Mouse (Mus musculus) left cerebral cortex, postnatal 25 days (tissue): ENCODE results near the gene Limk1. TPM values are rescaled to one million over a fixed set of nuclear protein-coding genes. Genes with fewer than 3 reads are reported as not detected.

ENCODE experiments used
- DNase-seq, 2 experiments: peaks; one replicate each; pipeline ENCODE4 v3.0.0; 2022; ENCODE audit warnings: low spot score in 2 of 2, mixed read lengths in 1 of 2
- intact Hi-C: fragments of 180-260 bp; cut with DNase I; formaldehyde crosslinking; loops from one replicate; pipeline ENCODE4 v1.15.1; 2025
- total RNA-seq, 2 experiments: library from RNA; stranded (reverse); gene quantifications; 2 replicates each; pipeline ENCODE4 v1.2.3; 2021

The Limk1 gene
- total RNA-seq, 2 experiments from 2014 or later: 58.7 to 60.1 TPM

DNA sequence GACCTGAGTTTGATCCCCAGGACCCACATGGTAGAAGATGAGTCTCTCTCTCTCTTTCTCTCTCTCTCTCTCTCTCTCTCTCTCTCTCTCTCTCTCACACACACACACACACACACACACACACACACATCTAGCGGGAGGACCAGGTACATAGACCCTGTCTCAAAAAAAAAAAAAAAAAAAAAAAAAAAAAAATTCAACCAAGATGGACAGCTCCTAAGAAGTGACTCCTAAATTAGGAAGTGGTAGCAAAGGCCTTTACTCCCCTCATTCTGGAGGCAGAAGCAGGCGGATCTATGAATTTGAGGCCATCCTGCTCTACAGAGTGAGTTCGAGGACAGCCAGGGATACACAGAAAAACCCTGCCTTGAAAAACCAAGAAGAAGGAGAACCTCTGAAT is 48.0 kb downstream of the Limk1 start:
- intact Hi-C loops: no loop called here
- no peak for DNase-seq

DNA sequence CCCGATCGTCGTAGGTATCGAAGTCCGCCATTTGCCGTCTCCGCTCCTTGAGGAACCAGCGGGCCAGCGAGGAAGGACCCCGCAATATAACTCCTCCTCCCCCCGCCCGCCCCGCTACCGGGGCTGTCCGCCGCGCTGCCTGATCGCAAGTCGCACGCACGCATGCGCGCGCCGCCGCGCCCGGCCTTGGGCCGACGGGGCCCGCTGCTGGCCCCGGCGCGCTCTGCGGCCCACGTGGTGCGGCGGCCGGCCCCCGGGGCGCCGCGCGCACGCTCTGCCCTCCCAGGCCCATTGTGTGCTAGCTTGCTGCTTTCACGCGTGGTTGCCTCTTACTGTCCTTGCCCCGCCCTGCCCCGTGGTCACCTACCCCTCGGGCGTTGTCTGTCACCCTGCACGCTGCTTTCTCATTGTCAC is 49.1 kb downstream of the Limk1 start, which contains the start of gene Eif4h:
TSS of gene Eif4h (minus strand) at position 222 of the 414 bp plus-strand sequence.
- intact Hi-C loops: no loop called here
- DNase-seq: peak; percentile 97

DNA sequence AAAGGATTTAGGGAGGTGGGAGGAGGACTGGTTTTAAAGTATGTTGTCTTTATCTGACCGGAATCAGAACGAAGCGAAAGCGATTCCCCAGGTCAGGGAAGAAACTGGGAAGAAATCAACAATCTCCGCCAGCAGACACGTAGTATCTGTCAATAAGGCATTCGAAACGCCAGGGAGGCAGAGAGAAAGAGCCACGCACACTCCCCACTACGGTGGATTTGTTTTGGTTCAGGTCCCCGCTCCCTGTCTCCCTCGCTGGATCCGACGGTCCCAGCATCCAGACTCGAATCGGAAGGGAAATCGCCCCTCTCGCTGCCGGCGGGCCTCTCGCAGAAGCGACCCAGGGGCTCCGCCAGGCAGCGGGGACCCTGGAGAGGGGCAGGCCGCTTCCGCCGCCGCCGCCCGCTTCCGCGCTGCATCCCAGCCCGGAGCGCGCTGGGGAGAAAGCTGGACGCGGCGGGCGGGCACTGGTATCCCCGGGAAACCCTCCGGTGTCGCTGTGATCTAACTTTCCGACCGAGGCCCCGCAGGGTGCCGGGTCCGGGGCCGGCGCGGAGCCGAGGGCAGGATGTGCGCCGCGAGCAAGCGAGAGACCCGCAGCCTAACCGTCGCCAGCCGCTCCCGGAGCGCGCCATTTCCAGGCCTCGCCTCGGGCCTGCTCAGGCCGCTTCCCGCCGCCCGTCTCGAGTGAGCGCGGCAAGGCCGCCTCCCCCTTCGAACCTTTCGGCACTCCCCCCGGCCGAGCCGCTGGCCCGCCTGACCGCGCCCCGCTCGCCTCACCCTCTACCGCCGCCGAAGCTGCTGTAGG is 49.7 kb downstream of the Limk1 start:
- no peak for DNase-seq
- intact Hi-C loops: loop anchor here (1.0 kb wide), 1 partner anchor 50 kb away; the partner anchor contains the start of gene Limk1

DNA sequence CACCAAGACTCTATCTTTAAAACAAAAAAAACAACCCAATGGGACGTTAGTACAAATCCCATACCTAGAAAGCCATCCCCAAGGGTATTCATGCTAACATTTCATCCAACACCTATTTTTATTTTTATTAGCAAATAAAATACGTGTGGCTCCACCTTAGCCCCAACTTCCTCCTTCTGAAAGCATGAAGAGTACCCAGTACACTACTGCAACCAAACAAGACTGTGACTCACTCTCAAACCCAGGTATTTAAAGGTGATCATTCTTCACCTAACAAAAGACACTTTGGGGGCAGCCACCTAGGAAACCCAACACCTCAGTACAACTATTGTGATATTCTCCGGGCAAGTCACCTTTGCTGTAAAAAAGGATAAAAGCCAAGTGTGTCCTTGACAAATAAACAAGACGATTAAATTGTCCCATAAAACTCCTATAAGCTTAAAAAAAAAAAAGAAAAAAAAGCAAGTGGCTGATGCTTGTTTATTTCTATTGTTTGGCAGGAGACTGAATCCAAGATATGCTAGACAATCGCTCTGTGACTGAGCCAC is 50.5 kb downstream of the Limk1 start:
- DNase-seq: no peak
- intact Hi-C loops: loop anchor here (1.0 kb wide), 1 partner anchor 50 kb away; the partner anchor contains the start of gene Limk1

DNA sequence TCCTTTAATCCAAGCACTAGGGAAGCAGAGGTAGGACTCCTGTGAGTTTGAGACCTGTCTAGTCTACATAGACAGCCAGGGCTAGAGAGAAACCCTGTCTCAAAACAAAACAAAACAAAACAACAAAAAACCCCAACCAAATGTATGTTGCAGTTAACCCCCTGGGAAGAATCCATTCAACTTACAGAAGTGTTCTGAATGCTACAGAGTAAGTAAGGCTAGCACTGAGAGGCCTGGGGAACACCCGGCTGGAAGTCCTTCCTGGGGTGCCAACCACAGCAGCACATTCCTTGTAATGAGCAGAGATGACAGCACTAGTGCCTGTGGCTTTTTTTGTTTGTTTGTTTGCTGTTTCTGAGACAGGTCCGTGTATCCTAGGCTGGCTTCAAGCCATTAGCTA is 55.6 kb downstream of the Limk1 start:
- no peak for DNase-seq
- intact Hi-C loops: no loop called here

DNA sequence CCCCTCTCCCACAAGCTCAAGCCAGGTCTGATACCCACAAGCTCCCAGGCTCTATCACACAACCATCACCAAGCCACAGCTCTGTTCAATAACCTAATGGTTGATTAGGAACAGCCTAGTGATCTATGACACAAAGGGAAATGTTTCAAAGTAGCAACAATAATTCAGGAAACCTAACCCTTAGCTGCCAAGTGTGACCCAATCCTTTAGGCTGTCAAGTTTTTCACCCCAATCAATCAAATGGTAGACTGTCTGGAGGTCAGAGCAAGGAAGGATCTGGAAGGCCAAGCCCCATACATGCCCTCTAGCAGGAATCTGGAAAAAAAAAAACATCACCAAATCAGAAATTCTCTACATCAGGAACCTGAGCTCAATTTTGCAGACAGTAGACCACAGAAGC is 57.6 kb downstream of the Limk1 start:
- intact Hi-C loops: no loop called here
- no peak for DNase-seq

DNA sequence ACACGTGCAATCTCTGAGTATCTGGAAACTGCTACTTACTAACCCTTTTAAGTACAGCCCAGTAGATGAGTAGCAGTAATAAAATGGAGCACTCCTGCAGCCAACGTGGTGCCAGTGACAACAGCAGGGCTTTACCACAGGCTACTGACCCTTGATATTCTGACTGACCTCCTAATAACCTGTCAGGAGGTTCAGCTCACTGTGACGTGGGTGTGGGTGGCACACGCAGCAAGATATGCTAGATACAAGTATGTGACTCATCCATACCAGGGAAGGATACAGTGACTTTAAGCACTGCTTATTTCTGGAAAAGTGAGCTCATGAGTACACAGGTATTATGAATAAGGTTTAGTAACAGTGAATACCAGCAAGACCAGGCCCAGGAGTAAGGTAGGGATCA is 58.9 kb downstream of the Limk1 start:
- no peak for DNase-seq
- intact Hi-C loops: no loop called here

DNA sequence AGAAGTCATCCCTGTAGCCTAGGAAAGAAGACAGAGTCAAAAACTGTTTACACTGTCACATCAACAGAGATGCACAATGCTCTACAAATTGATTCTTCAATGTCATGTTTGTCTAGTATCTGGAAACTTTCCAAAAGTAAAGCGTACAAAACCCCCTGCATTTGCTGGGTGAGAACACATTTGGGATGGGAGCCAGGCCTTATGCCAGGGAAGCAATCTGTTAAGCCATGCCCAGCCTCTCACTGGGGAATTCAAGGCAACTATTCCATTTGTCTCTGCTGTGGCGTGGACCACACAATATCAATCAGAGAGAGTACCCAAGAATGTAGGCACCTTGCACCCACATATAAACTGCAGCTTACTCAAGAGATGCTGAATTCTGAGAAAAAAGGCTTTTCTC is 66.3 kb downstream of the Limk1 start:
- intact Hi-C loops: no loop called here

DNA sequence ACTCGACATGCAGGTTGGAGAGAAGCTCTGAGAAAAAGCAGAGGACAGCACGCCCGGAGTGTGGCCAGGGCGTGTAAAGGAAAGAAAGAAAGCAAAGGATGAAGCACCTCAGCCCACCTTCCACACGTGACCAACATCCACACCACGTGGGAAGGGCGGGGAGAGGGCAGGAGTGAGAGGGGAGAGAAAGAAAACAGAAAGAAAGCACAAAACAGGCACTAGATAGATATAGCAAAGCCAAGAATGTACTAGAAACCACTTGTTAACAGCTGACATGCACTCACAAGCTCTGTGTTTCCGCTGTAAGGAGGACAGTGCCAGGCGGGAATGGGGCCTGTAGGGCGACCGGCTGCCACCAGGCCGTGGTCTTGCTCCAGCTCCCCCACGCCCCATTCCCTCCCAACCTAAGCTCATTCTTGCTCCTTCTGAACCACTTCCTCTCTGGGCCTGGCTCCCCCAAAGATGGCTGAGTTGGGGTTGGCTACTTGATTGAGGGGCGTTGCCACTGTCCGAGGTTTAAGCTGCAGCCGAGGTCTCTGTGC is 67.2 kb downstream of the Limk1 start:
- intact Hi-C loops: no loop called here
- no peak for DNase-seq

More for the DNA sequence above, 66.3 kb downstream of the Limk1 start:
- DNase-seq: peak; percentile 36 to 48

DNA sequence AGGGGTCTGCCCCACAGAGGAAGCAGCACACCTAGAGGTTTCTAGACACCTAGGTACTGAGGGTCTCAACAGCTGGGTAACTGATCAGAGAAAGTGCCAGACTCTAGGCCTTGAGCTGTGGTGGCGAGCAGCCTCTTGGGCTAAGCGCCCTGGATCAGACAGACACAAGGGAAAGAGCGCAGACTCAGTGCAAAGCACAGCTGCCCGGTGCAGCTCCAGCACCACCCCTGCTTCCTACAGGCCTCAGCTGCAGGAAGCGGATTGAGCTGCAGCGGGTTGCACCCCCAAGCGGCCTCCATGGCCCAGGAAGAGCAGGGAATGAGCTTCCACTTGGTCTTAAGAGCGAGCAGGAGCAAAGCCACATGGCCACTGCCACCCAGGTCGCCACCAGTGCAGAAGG is 67.9 kb downstream of the Limk1 start:
- no peak for DNase-seq

DNA sequence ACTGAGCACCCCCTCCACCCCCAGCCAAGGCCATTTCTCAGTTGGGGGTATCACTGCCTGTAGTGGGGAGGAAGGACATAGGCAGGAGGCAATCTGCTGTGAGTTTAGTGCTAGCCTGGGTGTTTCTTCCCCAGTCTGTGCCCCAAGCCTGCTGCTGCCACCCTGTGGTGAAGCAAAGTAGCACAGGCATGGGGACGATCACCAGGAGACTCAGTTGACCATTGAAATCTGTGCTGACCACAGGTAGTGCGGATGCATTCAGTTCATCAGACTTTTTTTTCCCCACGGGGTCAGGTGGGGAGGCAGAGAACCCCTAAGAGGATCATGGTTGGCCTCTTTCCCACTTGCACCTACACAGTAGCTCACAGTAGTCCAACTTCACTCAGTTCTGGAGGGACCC is 71.3 kb downstream of the Limk1 start:
- peak; percentile 60 to 63 for DNase-seq
- intact Hi-C loops: no loop called here

More for the DNA sequence above, 67.9 kb downstream of the Limk1 start:
- intact Hi-C loops: no loop called here

DNA sequence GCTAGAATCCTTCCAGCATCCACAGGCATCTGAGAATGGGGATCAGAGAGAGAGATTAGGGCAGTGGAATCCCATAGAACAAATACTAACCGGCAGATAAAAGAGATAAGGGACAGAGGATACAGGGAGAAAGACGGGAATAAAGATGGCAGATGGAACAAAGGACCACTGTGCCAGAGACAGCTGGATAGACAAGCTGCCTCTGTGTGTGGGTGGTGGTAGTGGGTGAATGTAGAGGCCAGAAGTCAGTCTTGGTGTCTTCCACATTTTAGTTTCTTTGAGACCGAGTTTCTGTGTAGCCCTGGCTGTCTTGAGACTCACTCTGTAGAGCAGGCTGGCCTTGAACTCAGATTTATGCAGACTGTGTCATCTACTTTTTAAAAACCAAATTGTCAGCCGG is 72.6 kb downstream of the Limk1 start:
- DNase-seq: no peak
- intact Hi-C loops: no loop called here

DNA sequence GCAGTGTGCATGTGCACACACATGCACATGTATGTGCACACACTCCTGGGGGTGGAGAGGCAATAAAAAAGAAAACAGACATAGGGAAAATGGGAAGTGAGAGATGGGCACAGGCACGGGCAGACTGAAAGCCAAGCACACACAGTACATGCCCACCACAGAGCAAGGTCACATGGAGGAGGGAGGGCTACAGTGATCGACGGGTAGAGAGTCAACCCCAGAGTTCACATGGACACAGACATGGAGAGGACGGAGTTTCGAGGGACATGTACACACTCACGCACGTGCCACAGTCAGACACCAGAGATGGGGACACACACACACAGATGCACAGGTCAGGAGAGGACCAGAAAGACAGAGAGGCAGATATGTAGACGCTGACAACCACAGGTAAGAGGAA is 73.0 kb downstream of the Limk1 start:
- intact Hi-C loops: no loop called here
- no peak for DNase-seq

DNA sequence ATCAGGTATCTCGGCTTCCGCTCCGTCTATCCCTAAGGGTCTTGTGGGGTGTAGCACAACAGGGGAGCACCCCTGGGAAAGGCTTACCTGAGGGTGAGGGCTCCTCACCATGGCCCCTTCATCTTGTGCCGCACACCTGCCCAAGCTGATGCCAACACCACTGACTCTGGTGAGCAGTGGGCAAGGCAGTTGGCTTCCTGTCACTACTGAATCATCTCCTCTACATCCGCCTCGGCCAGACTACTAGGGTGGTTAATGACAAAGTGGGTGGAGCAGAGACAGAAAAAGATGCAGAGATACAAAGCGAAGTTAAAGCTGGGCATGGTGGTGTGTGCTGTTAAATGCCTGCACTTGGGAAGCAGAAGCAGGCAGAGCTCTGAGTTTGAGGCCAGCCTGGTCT is 73.6 kb downstream of the Limk1 start, which contains the start of gene Lat2:
TSS of gene Lat2 (minus strand) at position 224 of the 400 bp plus-strand sequence.
- peak in 1 of 2 experiments; percentile 78 for DNase-seq
- intact Hi-C loops: no loop called here

DNA sequence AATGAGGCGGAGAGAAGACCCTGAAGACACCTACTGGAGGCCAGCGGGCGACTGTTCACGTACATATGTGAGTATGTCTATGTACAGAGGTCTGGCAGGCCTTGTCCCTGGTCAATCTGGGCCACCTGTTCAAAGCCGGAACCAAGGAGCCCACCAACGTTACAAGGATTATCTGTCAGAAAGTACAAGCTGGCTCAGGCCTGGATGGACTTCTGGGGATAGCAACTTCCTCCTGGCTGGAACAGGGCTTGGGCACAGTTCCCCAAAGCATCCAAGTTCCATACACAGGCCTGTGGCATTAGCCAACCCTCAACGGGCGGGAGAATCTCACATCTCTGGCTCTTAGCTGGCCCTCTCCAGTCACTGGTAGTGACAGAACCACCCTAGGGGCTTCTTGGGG is 74.1 kb downstream of the Limk1 start:
- DNase-seq: no peak
- intact Hi-C loops: no loop called here

DNA sequence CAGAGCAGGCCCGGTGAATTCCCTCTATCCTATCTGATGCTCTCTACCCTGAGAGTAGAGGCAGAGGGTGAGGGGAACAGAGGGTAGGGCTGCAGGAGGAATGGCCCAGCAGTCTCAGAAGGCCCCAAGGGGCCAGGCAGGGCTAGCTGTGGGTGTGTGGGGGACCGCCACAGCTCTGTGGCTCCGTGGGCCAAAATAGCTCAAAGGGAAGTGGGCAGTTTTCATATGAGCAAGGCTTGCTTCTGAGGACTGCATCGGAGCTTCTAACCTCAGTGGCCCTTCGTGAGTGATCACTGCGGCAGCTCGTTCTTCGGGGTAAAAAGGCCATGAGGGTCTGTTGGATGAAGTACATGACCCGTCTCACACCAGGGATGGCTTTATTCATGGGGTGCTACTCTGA is 74.7 kb downstream of the Limk1 start:
- intact Hi-C loops: no loop called here
- DNase-seq: no peak

DNA sequence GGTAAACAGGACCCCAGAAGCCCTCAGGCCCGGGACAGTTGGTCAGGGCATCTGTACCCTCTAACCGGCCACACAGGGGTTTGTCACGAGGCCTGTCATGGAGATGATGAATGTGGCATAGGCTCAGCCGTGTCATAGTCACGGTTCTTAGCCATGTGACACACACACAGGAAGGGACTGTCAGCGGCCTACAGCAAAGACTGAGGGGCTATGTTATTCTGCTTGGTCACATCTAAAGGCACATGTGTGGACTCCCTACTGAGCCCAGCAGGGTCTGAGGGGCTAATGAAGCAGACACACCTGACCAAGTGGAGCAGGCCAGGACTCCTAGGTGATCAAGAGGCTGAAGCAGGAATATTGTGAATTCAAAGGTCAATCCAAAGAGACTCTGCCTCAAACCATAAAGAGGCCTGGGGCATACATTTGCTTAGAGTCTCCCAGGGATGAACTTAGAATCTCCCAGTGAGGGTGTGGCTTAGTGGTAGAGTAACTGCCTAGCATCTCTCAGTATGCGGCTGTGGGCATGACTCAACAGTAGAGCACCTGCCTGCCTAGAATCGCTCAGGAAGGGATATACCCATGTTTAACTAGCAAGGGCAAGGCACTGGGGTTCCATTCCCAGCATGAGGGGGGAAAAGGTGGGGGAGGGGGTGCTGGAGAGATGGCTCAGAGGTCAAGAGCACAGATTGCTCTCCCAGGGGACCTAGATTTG is 76.4 kb downstream of the Limk1 start:
- intact Hi-C loops: no loop called here
- DNase-seq: no peak

DNA sequence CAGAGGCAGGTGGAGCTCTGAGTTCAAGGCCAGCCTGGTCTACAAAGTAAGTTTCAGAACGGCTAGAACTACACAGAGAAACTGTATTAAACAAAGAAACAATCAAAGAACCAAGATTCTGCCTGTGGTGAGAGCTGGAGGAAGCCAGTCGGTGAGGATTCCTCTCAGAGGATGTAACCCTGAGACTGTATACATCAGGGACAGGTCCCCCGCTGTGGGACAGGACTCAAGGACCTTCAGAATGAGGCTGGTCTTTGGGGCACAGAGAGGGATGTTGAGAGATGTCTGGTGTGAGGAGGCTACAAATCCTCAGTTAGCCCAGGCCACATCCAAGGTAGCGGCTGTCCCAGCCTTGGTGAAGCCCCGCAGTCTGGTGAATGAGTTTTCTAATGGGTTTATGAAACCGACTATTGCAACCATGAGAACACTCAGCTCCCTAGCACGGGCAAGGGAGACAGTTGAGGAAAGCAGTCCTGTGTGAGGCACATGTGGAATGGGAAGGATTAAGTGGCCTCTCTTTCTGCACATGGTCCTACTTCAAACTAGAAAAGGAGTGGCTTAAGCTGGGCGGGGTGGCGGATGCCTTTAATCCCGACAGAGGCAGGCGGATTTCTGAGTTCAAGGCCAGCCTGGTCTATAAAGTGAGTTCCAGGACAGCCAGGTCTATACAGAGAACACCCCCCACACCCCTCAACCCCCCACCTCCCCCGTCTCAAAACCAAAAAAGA is 78.3 kb downstream of the Limk1 start:
- intact Hi-C loops: no loop called here
- no peak for DNase-seq

DNA sequence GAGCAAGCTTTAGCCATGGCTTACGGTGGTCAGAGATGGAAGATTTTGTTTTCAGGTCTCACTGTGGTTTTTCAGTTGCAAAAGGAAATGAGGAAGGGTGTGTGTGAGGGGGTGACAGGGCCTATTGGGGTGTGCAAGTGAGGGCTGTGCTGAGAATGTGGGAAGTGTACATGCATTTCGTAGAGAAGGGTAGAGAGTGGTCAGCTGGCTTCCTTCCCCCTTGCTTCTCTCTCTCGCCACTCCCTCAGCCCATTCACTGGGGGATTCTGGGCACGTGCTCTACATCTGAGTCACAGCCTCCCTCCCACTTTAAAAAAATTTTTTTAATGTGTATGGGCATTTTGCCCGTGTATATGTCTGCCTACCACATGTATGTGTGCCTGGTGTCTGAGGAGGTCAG is 81.3 kb downstream of the Limk1 start:
- intact Hi-C loops: no loop called here

DNA sequence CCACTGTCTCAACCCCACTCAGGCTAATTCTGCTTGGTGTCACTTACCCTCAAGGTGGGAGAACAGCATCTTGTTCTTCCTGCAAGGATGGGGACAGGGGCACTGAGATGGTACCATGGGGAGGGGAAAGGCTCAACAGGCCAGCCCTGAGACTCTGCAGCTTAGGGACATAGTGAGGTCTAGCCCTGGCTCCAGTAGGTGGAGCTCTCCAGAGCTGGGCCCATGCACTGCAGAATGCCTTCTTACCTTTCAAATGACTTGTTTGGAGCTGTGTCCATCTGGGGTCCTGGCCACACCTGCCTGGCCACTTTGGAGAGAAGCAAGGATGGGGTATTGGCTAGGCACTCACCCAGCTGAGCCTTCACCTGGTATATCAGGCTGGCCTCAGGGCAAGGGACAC is 82.1 kb downstream of the Limk1 start:
- DNase-seq: no peak

More for the DNA sequence above, 81.3 kb downstream of the Limk1 start:
- DNase-seq: no peak

More for the DNA sequence above, 82.1 kb downstream of the Limk1 start:
- intact Hi-C loops: no loop called here
